Mouse (Mus musculus) liver, embryonic 16.5 days (tissue): ENCODE results near the gene Cracr2a. TPM values are rescaled to one million over a fixed set of nuclear protein-coding genes. Genes with fewer than 3 reads are reported as not detected.

ENCODE experiments used
- ATAC-seq: fragments of 200-750 bp; cut with Nextera tagmentation; 2 replicates; pipeline ENCODE4 v1.8.0; 2017; ENCODE audit warnings: low read depth, mild to moderate bottlenecking, moderate number of reproducible peaks, moderate library complexity
- H3K27ac ChIP-seq: fragments of 300-500 bp; sonication (generic); 2 replicates; pipeline ENCODE4 v1.5.1; 2014; ENCODE audit warnings: mild to moderate bottlenecking, low read length
- H3K27me3 ChIP-seq: fragments of 300-500 bp; sonication (generic); 2 replicates; pipeline ENCODE4 v1.6.1; 2014; ENCODE audit warnings: low read depth, low read length, mixed read lengths; ENCODE audit not compliant: control insufficient read depth, insufficient read depth
- H3K36me3 ChIP-seq: fragments of 300-500 bp; sonication (generic); 2 replicates; pipeline ENCODE4 v1.6.1; 2014; ENCODE audit warnings: mild to moderate bottlenecking; ENCODE audit not compliant: control insufficient read depth, insufficient read depth
- H3K4me1 ChIP-seq: fragments of 300-500 bp; sonication (generic); 2 replicates; pipeline ENCODE4 v1.6.1; 2014; ENCODE audit warnings: low read depth, low read length, mixed read lengths; ENCODE audit not compliant: control insufficient read depth
- H3K4me2 ChIP-seq: fragments of 300-500 bp; sonication (generic); 2 replicates; pipeline ENCODE4 v1.6.1; 2014; ENCODE audit warnings: low read depth, low read length, mixed read lengths
- H3K4me3 ChIP-seq: fragments of 300-500 bp; sonication (generic); 2 replicates; pipeline ENCODE4 v1.5.1; 2014; ENCODE audit warnings: low read depth, mild to moderate bottlenecking, low read length
- H3K9ac ChIP-seq: fragments of 300-500 bp; sonication (generic); 2 replicates; pipeline ENCODE4 v1.6.1; 2014; ENCODE audit warnings: low read depth, low read length
- H3K9me3 ChIP-seq: fragments of 300-500 bp; sonication (generic); replicated peaks from 2 replicates; pipeline ENCODE4 v1.6.1; 2016; ENCODE audit warnings: low read length; ENCODE audit not compliant: control insufficient read depth
- WGBS: fragments of 180-500 bp; shearing (Covaris S2); extraction: QIAGEN DNeasy Blood & Tissue Kit; methylation state at CpG from one replicate; pipeline ENCODE4 v1.1.7; 2014; ENCODE audit not compliant: insufficient replicate concordance; 5-methylcytosine and 5-hydroxymethylcytosine counted together
- polyA plus RNA-seq: library from polyadenylated mRNA; unstranded; fragments of >200 nt; fragmentation: Nextera tagmentation; extraction: Ambion mirVana; gene quantifications from 2 replicates; pipeline ENCODE4 v1.2.1, GENCODE M21; 2015

Cracr2a gene
- polyA plus RNA-seq, 1 experiment from 2014 or later: 1.3 TPM

DNA sequence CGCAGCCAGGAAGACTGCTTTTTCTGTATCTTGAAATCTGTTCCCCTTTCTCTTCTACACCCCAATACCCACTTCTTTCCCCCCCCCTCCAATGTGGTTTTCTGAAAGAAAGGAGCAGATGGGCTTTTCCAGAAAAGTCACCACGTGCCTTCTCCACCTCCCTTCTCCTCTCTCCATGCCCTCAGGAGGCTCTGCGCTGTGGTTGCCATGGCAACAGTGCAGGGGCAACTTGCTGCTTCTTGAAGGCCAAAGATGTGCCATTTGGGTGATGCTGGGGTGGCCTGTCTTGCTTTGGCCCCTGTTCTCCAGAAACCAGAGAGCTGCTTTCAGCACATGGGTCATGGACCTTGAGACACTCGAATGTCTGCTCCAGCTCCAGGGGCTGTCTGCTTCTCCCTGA, 108.2 kb downstream of the Cracr2a start:
- H3K4me1 ChIP-seq: no peaks in the 10 kb centered on the region
- no peaks in the 10 kb centered on the region for H3K9me3 ChIP-seq
- no peak overlapping the region for H3K4me2 ChIP-seq
- H3K27ac ChIP-seq: no peak overlapping the region
- H3K9ac ChIP-seq: no peak overlapping the region
- 65% methylated on average over 4 of the region's 4 CpGs for WGBS
- H3K27me3 ChIP-seq: no peaks in the 10 kb centered on the region
- H3K36me3 ChIP-seq: no peaks in the 10 kb centered on the region
- no peak overlapping the region for H3K4me3 ChIP-seq
- no peak for ATAC-seq

DNA sequence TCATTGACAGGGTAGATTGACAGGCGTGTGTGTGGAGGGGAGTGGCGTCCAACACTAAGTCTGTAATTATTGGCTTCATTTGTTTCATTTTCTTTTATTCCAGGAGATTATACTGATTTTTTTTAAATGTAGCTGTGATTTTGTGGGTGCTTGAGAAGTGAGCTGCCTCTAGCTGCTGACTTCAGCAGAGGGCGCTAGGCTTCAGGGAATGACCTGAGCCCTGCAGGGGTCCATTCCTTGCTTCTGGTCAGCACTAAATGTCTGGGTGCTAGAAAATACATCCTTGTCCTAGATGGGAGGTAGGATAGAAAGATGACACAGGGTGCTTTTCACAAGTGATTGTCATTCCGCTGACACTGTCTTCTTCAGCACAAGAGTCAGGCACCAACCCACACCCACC, 108.9 kb downstream of the Cracr2a start:
- Histone ChIP-seq H3K4me3 (no peak overlapping the region), H3K4me2 (no peak overlapping the region), H3K36me3 (no peaks in the 10 kb centered on the region), H3K27me3 (no peaks in the 10 kb centered on the region), H3K27ac (no peak overlapping the region), H3K4me1 (no peaks in the 10 kb centered on the region), H3K9me3 (no peaks in the 10 kb centered on the region), H3K9ac (no peak overlapping the region)
- no peak for ATAC-seq
- 72% methylated on average over 4 of the region's 4 CpGs for whole genome bisulfite sequencing

GRCm38 (mm10) chr6:127672071-127672470, 110.9 kb downstream of the Cracr2a start:
- no peaks in the 10 kb centered on the region for H3K4me1 ChIP-seq
- H3K27me3 ChIP-seq: no peaks in the 10 kb centered on the region
- no peak for ATAC-seq
- H3K27ac ChIP-seq: no peak overlapping the region
- H3K36me3 ChIP-seq: no peaks in the 10 kb centered on the region
- no peak overlapping the region for H3K4me2 ChIP-seq
- H3K4me3 ChIP-seq: no peak overlapping the region
- WGBS: 62% methylated on average over 7 of the region's 7 CpGs
- no peaks in the 10 kb centered on the region for H3K9me3 ChIP-seq
- no peak overlapping the region for H3K9ac ChIP-seq

GRCm38 (mm10) chr6:127676866-127677265, 115.7 kb downstream of the Cracr2a start:
- H3K9ac ChIP-seq: no peak overlapping the region
- H3K4me3 ChIP-seq: no peak overlapping the region
- no peak for ATAC-seq
- no peaks in the 10 kb centered on the region for H3K36me3 ChIP-seq
- no peaks in the 10 kb centered on the region for H3K9me3 ChIP-seq
- no peak overlapping the region for H3K4me2 ChIP-seq
- 67% methylated on average over 11 of the region's 11 CpGs for WGBS
- no peaks in the 10 kb centered on the region for H3K27me3 ChIP-seq
- no peak overlapping the region for H3K27ac ChIP-seq
- no peaks in the 10 kb centered on the region for H3K4me1 ChIP-seq

DNA sequence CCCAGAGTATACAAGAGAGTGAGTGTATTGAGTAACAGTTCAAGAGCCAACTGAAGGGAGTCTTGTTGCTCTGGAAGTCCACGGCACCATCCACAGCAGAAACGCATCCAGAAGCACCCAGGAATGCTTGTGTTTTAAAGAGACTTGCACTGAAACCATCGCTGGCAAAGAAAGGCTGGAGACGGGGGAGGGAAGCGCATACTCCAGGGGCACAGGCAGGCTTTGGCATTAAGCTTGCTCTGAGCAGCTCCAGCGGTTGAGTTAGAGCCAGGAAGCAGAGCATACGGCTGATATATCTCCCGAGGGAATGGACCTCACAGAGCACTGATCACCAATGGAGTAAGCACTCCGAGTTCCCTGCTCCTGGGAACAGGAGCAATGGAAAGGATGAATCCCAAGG, 117.2 kb downstream of the Cracr2a start:
- Histone ChIP-seq H3K4me2 (no peak overlapping the region), H3K9me3 (no peaks in the 10 kb centered on the region), H3K27ac (no peak overlapping the region), H3K36me3 (no peaks in the 10 kb centered on the region), H3K9ac (no peak overlapping the region), H3K4me1 (no peaks in the 10 kb centered on the region), H3K4me3 (no peak overlapping the region), H3K27me3 (no peaks in the 10 kb centered on the region)
- 53% methylated on average over 9 of the region's 9 CpGs for WGBS
- no peak for ATAC-seq

DNA sequence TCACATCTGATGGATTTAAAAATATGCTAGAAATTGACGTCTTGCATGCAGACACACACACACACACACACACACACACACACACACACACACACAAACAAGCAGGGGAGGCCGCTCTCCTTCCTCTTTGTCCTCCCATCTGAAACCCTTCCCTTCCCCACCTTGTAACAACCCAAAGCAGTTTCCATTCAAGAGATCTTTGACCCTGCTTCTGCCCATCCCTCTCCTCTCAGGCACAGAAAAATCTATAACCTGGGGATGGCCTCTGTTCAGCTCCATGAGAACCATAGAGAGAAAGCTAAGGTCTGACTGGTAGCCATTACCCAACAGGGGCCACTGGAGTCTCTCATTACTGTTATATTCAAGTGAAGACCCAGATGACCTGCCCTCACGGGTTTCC, 117.9 kb downstream of the Cracr2a start:
- Histone ChIP-seq H3K36me3 (no peaks in the 10 kb centered on the region), H3K9ac (no peak overlapping the region), H3K4me1 (no peaks in the 10 kb centered on the region), H3K4me3 (no peak overlapping the region), H3K4me2 (no peak overlapping the region), H3K9me3 (no peaks in the 10 kb centered on the region), H3K27me3 (no peaks in the 10 kb centered on the region), H3K27ac (no peak overlapping the region)
- 58% methylated on average over 3 of the region's 3 CpGs for WGBS
- no peak for ATAC-seq

DNA sequence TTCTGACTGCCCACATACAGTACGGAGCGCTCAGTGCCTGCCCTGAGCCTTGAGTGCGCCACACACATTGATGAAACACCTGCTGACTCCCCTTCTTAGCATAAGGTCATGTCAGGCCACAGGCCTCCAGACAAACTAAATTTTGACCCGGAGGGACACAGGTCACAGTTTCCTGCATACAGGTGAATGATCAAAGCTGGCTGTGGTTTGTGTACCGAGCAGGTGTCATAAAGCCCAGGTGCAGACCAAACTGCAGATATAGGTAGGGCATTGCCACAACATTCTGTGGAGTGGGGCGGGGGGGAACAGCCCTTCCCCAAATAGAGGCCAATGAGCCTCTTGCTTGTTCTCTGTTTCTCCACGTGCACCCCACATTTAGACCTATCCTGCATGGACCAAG, 119.6 kb downstream of the Cracr2a start:
- WGBS: 60% methylated on average over 7 of the region's 7 CpGs
- no peak for ATAC-seq
- H3K36me3 ChIP-seq: no peaks in the 10 kb centered on the region
- no peaks in the 10 kb centered on the region for H3K9me3 ChIP-seq
- no peak overlapping the region for H3K9ac ChIP-seq
- H3K4me1 ChIP-seq: no peaks in the 10 kb centered on the region
- H3K27ac ChIP-seq: no peak overlapping the region
- no peaks in the 10 kb centered on the region for H3K27me3 ChIP-seq
- no peak overlapping the region for H3K4me3 ChIP-seq
- H3K4me2 ChIP-seq: no peak overlapping the region

GRCm38 (mm10) chr6:127683561-127683960, 122.4 kb downstream of the Cracr2a start:
- Histone ChIP-seq H3K36me3 (no peaks in the 10 kb centered on the region), H3K9ac (no peak overlapping the region), H3K4me1 (no peaks in the 10 kb centered on the region), H3K27ac (no peak overlapping the region), H3K4me3 (no peak overlapping the region), H3K27me3 (no peaks in the 10 kb centered on the region), H3K4me2 (no peak overlapping the region), H3K9me3 (no peaks in the 10 kb centered on the region)
- 44% methylated on average over 8 of the region's 8 CpGs for WGBS
- ATAC-seq: no peak

DNA sequence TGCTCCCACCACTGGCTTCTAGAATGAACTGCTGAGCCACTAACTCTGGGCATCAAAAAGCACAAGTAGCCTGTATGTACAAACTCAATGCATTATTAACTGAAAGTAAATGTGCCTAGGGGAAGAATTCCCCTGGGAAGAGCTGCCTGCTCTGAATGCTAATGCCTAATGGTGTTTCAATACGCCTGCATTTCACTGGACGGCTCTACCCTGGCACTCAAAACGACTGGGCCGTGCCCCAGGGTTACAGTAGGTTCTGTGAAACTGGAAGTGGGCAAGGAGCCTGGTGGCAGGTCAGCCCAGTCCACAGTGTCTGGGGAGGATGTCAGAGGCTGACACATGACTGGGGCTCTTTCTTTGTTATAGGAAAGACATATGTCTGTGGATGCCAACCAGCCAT, 123.8 kb downstream of the Cracr2a start:
- H3K27ac ChIP-seq: no peak overlapping the region
- H3K9me3 ChIP-seq: no peaks in the 10 kb centered on the region
- WGBS: 56% methylated on average over 4 of the region's 4 CpGs
- H3K9ac ChIP-seq: no peak overlapping the region
- no peaks in the 10 kb centered on the region for H3K27me3 ChIP-seq
- no peak overlapping the region for H3K4me3 ChIP-seq
- no peak for ATAC-seq
- H3K36me3 ChIP-seq: no peaks in the 10 kb centered on the region
- no peaks in the 10 kb centered on the region for H3K4me1 ChIP-seq
- H3K4me2 ChIP-seq: no peak overlapping the region
